Mouse (Mus musculus): ENCODE measurements around the gene Cpsf3. TPM values are rescaled to one million over a fixed set of nuclear protein-coding genes. Genes with fewer than 3 reads are reported as not detected.

Gene Cpsf3
- polyA plus RNA-seq, 1 experiment from 2014 or later = 77.0 TPM

GRCm38 (mm10) chr12:21264970-21265369 lies 20.2 kb upstream of the Cpsf3 start:
- peaks cover 25% of the 10 kb centered on the region for H3K36me3 ChIP-seq (ENCODE audit: control insufficient read depth, insufficient read depth)

GRCm38 (mm10) chr12:21265501-21265900 lies 19.7 kb upstream of the Cpsf3 start:
- Histone ChIP-seq H3K27me3 (ENCODE audit: control insufficient read depth, insufficient read depth, low read length) (no peaks in the 10 kb centered on the region), H3K4me2 (ENCODE audit: low read depth, low read length) (no peak overlapping the region), H3K9ac (ENCODE audit: low read length) (no peak overlapping the region), H3K9me3 (replicated peaks; ENCODE audit: control insufficient read depth, low read length) (no peaks in the 10 kb centered on the region), H3K36me3 (ENCODE audit: control insufficient read depth, insufficient read depth) (peaks cover 26% of the 10 kb centered on the region), H3K27ac (ENCODE audit: low read length) (no peak overlapping the region), H3K4me1 (ENCODE audit: control insufficient read depth, insufficient read depth, low read length) (peaks cover 3% of the 10 kb centered on the region), H3K4me3 (ENCODE audit: low read length) (no peak overlapping the region)
- no peak for ATAC-seq (replicated peaks; ENCODE audit: extremely low read depth, insufficient read depth, low FRiP score)
- WGBS = 75% methylated on average over 4 of the region's 4 CpGs

More at GRCm38 (mm10) chr12:21264970-21265369, 20.2 kb upstream of the Cpsf3 start:
- no peak overlapping the region for H3K4me3 ChIP-seq (ENCODE audit: low read length)
- no peak overlapping the region for H3K4me2 ChIP-seq (ENCODE audit: low read depth, low read length)
- peaks cover 3% of the 10 kb centered on the region for H3K4me1 ChIP-seq (ENCODE audit: control insufficient read depth, insufficient read depth, low read length)
- ATAC-seq (replicated peaks; ENCODE audit: extremely low read depth, insufficient read depth, low FRiP score) = no peak
- WGBS = 84% methylated on average over 3 of the region's 3 CpGs
- H3K27ac ChIP-seq (ENCODE audit: low read length) = peak overlapping the region; percentile 84
- H3K27me3 ChIP-seq (ENCODE audit: control insufficient read depth, insufficient read depth, low read length) = no peaks in the 10 kb centered on the region
- H3K9ac ChIP-seq (ENCODE audit: low read length) = no peak overlapping the region; the same call in 1 of the 2 replicates
- H3K9me3 ChIP-seq (replicated peaks; ENCODE audit: control insufficient read depth, low read length) = no peaks in the 10 kb centered on the region

- peak; percentile 56; the same call in 1 of the 2 replicates for ATAC-seq (replicated peaks; ENCODE audit: extremely low read depth, insufficient read depth, low FRiP score)
- Histone ChIP-seq H3K27me3 (ENCODE audit: control insufficient read depth, insufficient read depth, low read length) (no peaks in the 10 kb centered on the region), H3K36me3 (ENCODE audit: control insufficient read depth, insufficient read depth) (peaks cover 31% of the 10 kb centered on the region), H3K9ac (ENCODE audit: low read length) (no peak overlapping the region), H3K4me1 (ENCODE audit: control insufficient read depth, insufficient read depth, low read length) (peaks cover 3% of the 10 kb centered on the region), H3K27ac (ENCODE audit: low read length) (no peak overlapping the region), H3K4me2 (ENCODE audit: low read depth, low read length) (no peak overlapping the region), H3K9me3 (replicated peaks; ENCODE audit: control insufficient read depth, low read length) (no peaks in the 10 kb centered on the region), H3K4me3 (ENCODE audit: low read length) (no peak overlapping the region)
- WGBS = 74% methylated on average over 14 of the region's 14 CpGs
These were observed 19.0 kb upstream of the Cpsf3 start for GRCm38 (mm10) chr12:21265946-21266783.

- Histone ChIP-seq H3K4me2 (ENCODE audit: low read depth, low read length) (no peak overlapping the region), H3K4me3 (ENCODE audit: low read length) (no peak overlapping the region), H3K4me1 (ENCODE audit: control insufficient read depth, insufficient read depth, low read length) (peaks cover 3% of the 10 kb centered on the region), H3K27me3 (ENCODE audit: control insufficient read depth, insufficient read depth, low read length) (no peaks in the 10 kb centered on the region), H3K27ac (ENCODE audit: low read length) (no peak overlapping the region), H3K9me3 (replicated peaks; ENCODE audit: control insufficient read depth, low read length) (no peaks in the 10 kb centered on the region), H3K36me3 (ENCODE audit: control insufficient read depth, insufficient read depth) (peaks cover 37% of the 10 kb centered on the region), H3K9ac (ENCODE audit: low read length) (no peak overlapping the region)
- ATAC-seq (replicated peaks; ENCODE audit: extremely low read depth, insufficient read depth, low FRiP score) = no peak
- 75% methylated on average over 2 of the region's 2 CpGs for WGBS
These were observed 18.4 kb upstream of the Cpsf3 start for GRCm38 (mm10) chr12:21266784-21267098.

GRCm38 (mm10) chr12:21268083-21268616 lies 17.0 kb upstream of the Cpsf3 start:
- H3K27ac ChIP-seq (ENCODE audit: low read length) = no peak overlapping the region
- no peak overlapping the region for H3K4me2 ChIP-seq (ENCODE audit: low read depth, low read length)
- 80% methylated on average over 8 of the region's 8 CpGs for WGBS
- no peak for ATAC-seq (replicated peaks; ENCODE audit: extremely low read depth, insufficient read depth, low FRiP score)
- peaks cover 36% of the 10 kb centered on the region for H3K36me3 ChIP-seq (ENCODE audit: control insufficient read depth, insufficient read depth)
- no peak overlapping the region for H3K9ac ChIP-seq (ENCODE audit: low read length)
- no peaks in the 10 kb centered on the region for H3K27me3 ChIP-seq (ENCODE audit: control insufficient read depth, insufficient read depth, low read length)
- H3K9me3 ChIP-seq (replicated peaks; ENCODE audit: control insufficient read depth, low read length) = no peaks in the 10 kb centered on the region
- peaks cover 3% of the 10 kb centered on the region for H3K4me1 ChIP-seq (ENCODE audit: control insufficient read depth, insufficient read depth, low read length)
- no peak overlapping the region for H3K4me3 ChIP-seq (ENCODE audit: low read length)

GRCm38 (mm10) chr12:21274446-21274845 lies 10.7 kb upstream of the Cpsf3 start:
- Histone ChIP-seq H3K9ac (ENCODE audit: low read length) (no peak overlapping the region), H3K4me1 (ENCODE audit: control insufficient read depth, insufficient read depth, low read length) (no peaks in the 10 kb centered on the region), H3K4me2 (ENCODE audit: low read depth, low read length) (no peak overlapping the region), H3K9me3 (replicated peaks; ENCODE audit: control insufficient read depth, low read length) (no peaks in the 10 kb centered on the region), H3K27me3 (ENCODE audit: control insufficient read depth, insufficient read depth, low read length) (no peaks in the 10 kb centered on the region), H3K4me3 (ENCODE audit: low read length) (no peak overlapping the region), H3K27ac (ENCODE audit: low read length) (no peak overlapping the region), H3K36me3 (ENCODE audit: control insufficient read depth, insufficient read depth) (peaks cover 28% of the 10 kb centered on the region)
- WGBS = 75% methylated on average over 7 of the region's 7 CpGs
- no peak for ATAC-seq (replicated peaks; ENCODE audit: extremely low read depth, insufficient read depth, low FRiP score)

- H3K9me3 ChIP-seq (replicated peaks; ENCODE audit: control insufficient read depth, low read length) = no peaks in the 10 kb centered on the region
- no peak overlapping the region for H3K27ac ChIP-seq (ENCODE audit: low read length)
- H3K36me3 ChIP-seq (ENCODE audit: control insufficient read depth, insufficient read depth) = peaks cover 6% of the 10 kb centered on the region
- 82% methylated on average over 1 of the region's 1 CpGs for WGBS
- no peaks in the 10 kb centered on the region for H3K27me3 ChIP-seq (ENCODE audit: control insufficient read depth, insufficient read depth, low read length)
- ATAC-seq (replicated peaks; ENCODE audit: extremely low read depth, insufficient read depth, low FRiP score) = no peak
- H3K4me3 ChIP-seq (ENCODE audit: low read length) = no peak overlapping the region
- no peak overlapping the region for H3K4me2 ChIP-seq (ENCODE audit: low read depth, low read length)
- H3K9ac ChIP-seq (ENCODE audit: low read length) = no peak overlapping the region
- no peaks in the 10 kb centered on the region for H3K4me1 ChIP-seq (ENCODE audit: control insufficient read depth, insufficient read depth, low read length)
These were observed 7.8 kb upstream of the Cpsf3 start for GRCm38 (mm10) chr12:21277352-21277864.

- Histone ChIP-seq H3K9me3 (replicated peaks; ENCODE audit: control insufficient read depth, low read length) (no peaks in the 10 kb centered on the region), H3K36me3 (ENCODE audit: control insufficient read depth, insufficient read depth) (no peaks in the 10 kb centered on the region), H3K4me3 (ENCODE audit: low read length) (peak overlapping the region; percentile 78), H3K4me2 (ENCODE audit: low read depth, low read length) (peak overlapping the region; percentile 91), H3K4me1 (ENCODE audit: control insufficient read depth, insufficient read depth, low read length) (peaks cover 20% of the 10 kb centered on the region), H3K27ac (ENCODE audit: low read length) (peak overlapping the region; percentile 76), H3K27me3 (ENCODE audit: control insufficient read depth, insufficient read depth, low read length) (no peaks in the 10 kb centered on the region), H3K9ac (ENCODE audit: low read length) (peak overlapping the region; percentile 91)
- WGBS = under 1% methylated on average over 47 of the region's 47 CpGs
- peak; percentile 80 for ATAC-seq (replicated peaks; ENCODE audit: extremely low read depth, insufficient read depth, low FRiP score)
These were observed 484 bp downstream of the Cpsf3 start for GRCm38 (mm10) chr12:21285508-21286242.

GRCm38 (mm10) chr12:21286243-21286622 lies 1.0 kb downstream of the Cpsf3 start, which contains the start of gene Itgb1bp1:
Gene Itgb1bp1, minus strand, starts transcription at chr12:21286284.
- Histone ChIP-seq H3K27me3 (ENCODE audit: control insufficient read depth, insufficient read depth, low read length) (no peaks in the 10 kb centered on the region), H3K4me1 (ENCODE audit: control insufficient read depth, insufficient read depth, low read length) (peaks cover 20% of the 10 kb centered on the region), H3K27ac (ENCODE audit: low read length) (peak within 1 kb of the TSS; percentile 81), H3K4me2 (ENCODE audit: low read depth, low read length) (peak within 1 kb of the TSS; percentile 91), H3K9me3 (replicated peaks; ENCODE audit: control insufficient read depth, low read length) (no peaks in the 10 kb centered on the region), H3K9ac (ENCODE audit: low read length) (peak within 1 kb of the TSS; percentile 91), H3K4me3 (ENCODE audit: low read length) (peak within 1 kb of the TSS; percentile 78), H3K36me3 (ENCODE audit: control insufficient read depth, insufficient read depth) (peaks cover under 1% of the 10 kb centered on the region; the same call in 1 of the 2 replicates)
- WGBS = 0% methylated on average over 28 of the region's 28 CpGs
- peak; percentile 96 for ATAC-seq (replicated peaks; ENCODE audit: extremely low read depth, insufficient read depth, low FRiP score)
